Mouse (Mus musculus): ENCODE measurements around the gene Dusp2.

GRCm38 (mm10) chr2:127314467-127315154 is 21.3 kb upstream of the Dusp2 start:
- no peak for TF ChIP-seq POLR2AphosphoS5 (IDR thresholded peaks at IDR 0.05; ENCODE audit: insufficient replicate concordance, low read depth, low read length)
- TF ChIP-seq CTCF (IDR thresholded peaks at IDR 0.05; ENCODE audit: low read depth, low read length), result no peak
- no peak for TF ChIP-seq GATA1 (IDR thresholded peaks at IDR 0.05; ENCODE audit: borderline replicate concordance, low read length)
- TF ChIP-seq TAL1 (conservative IDR thresholded peaks at IDR 0.05; ENCODE audit: low read depth, low read length), result no peak
- no peak for TF ChIP-seq GATA2 (IDR thresholded peaks at IDR 0.05; ENCODE audit: borderline replicate concordance, low read depth, low read length)
